Mouse (Mus musculus): ENCODE results near the gene Aqp1.

The Aqp1 gene

GRCm38 (mm10) chr6:55332100-55332772, 4.0 kb upstream of the Aqp1 start:
- DNase-seq (ENCODE audit: low spot score in 2 of 2) = no peak

- DNase-seq (ENCODE audit: low spot score in 2 of 2) = no peak
Observed at GRCm38 (mm10) chr6:55332773-55333109, 3.5 kb upstream of the Aqp1 start.

GRCm38 (mm10) chr6:55337242-55337641, 1.0 kb downstream of the Aqp1 start:
- DNase-seq (ENCODE audit: low spot score in 2 of 2) = no peak

- peak in 1 of 2 experiments; percentile 56 for DNase-seq (ENCODE audit: low spot score in 2 of 2)
Observed at GRCm38 (mm10) chr6:55338077-55338476, 1.8 kb downstream of the Aqp1 start.

- peak; percentile 79 to 82 for DNase-seq (ENCODE audit: low spot score in 2 of 2)
Observed at GRCm38 (mm10) chr6:55338934-55339825, 2.9 kb downstream of the Aqp1 start.

GRCm38 (mm10) chr6:55341688-55342087, 5.5 kb downstream of the Aqp1 start:
- no peak for DNase-seq (ENCODE audit: low spot score in 2 of 2)

- DNase-seq (ENCODE audit: low spot score in 2 of 2) = no peak
Observed at GRCm38 (mm10) chr6:55342328-55342727, 6.1 kb downstream of the Aqp1 start.

- DNase-seq (ENCODE audit: low spot score in 2 of 2) = no peak
Observed at GRCm38 (mm10) chr6:55343446-55343845, 7.2 kb downstream of the Aqp1 start.

GRCm38 (mm10) chr6:55344291-55345016, 8.2 kb downstream of the Aqp1 start:
- no peak for DNase-seq (ENCODE audit: low spot score in 2 of 2)

GRCm38 (mm10) chr6:55345264-55345663, 9.0 kb downstream of the Aqp1 start:
- no peak for DNase-seq (ENCODE audit: low spot score in 2 of 2)

GRCm38 (mm10) chr6:55346491-55346890, 10.3 kb downstream of the Aqp1 start:
- no peak for DNase-seq (ENCODE audit: low spot score in 2 of 2)

- DNase-seq (ENCODE audit: low spot score in 2 of 2) = no peak
Observed at GRCm38 (mm10) chr6:55347711-55348571, 11.7 kb downstream of the Aqp1 start.

- no peak for DNase-seq (ENCODE audit: low spot score in 2 of 2)
Observed at GRCm38 (mm10) chr6:55349231-55349630, 13.0 kb downstream of the Aqp1 start.

GRCm38 (mm10) chr6:55350383-55350952, 14.2 kb downstream of the Aqp1 start:
- no peak for DNase-seq (ENCODE audit: low spot score in 2 of 2)

- no peak for DNase-seq (ENCODE audit: low spot score in 2 of 2)
Observed at GRCm38 (mm10) chr6:55351712-55352111, 15.5 kb downstream of the Aqp1 start.

- DNase-seq (ENCODE audit: low spot score in 2 of 2) = no peak
Observed at GRCm38 (mm10) chr6:55353711-55354445, 17.6 kb downstream of the Aqp1 start.

- no peak for DNase-seq (ENCODE audit: low spot score in 2 of 2)
Observed at GRCm38 (mm10) chr6:55354456-55355117, 18.4 kb downstream of the Aqp1 start.

GRCm38 (mm10) chr6:55355575-55355974, 19.3 kb downstream of the Aqp1 start:
- no peak for DNase-seq (ENCODE audit: low spot score in 2 of 2)

GRCm38 (mm10) chr6:55356017-55356703, 19.9 kb downstream of the Aqp1 start:
- DNase-seq (ENCODE audit: low spot score in 2 of 2) = peak in 1 of 2 experiments; percentile 66
